Mouse (Mus musculus): ENCODE data around the gene Tbc1d19.

Tbc1d19 gene

DNA sequence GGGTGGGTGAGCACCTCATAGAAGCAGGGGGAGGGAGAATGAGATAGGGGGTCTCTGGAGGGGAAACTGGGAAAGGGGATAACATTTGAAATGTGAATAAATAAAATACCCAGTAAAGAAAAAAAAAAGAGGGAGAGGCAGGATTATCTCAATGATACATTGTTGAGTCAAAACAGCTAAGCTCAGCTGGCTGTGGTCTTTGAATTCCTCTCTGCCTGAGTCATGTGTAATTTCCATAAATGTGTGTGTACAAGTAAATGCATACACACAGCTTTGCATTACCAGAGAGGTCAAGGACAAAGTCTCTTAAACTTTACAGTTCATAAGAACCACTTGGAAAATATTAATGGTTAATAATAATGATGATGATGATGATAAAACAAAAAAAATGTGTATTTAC is 143.8 kb downstream of the Tbc1d19 start:
- no peak for DNase-seq (ENCODE audit: low spot score in 2 of 2)
